Mouse (Mus musculus) megakaryocyte progenitor cell, adult 5-6 weeks (primary cell): ENCODE data around the gene Amigo1. TPM values are rescaled to one million over a fixed set of nuclear protein-coding genes. Genes with fewer than 3 reads are reported as not detected.

ENCODE experiments used
- ATAC-seq: replicated peaks from 2 replicates; pipeline ENCODE4 v1.8.0; 2016; ENCODE audit warnings: mild to moderate bottlenecking, moderate TSS enrichment, inconsistent platforms; ENCODE audit not compliant: poor library complexity
- total RNA-seq, 2 experiments: library from RNA; stranded (forward) in 1 of 2; stranded (reverse) in 1 of 2; fragments of 157-497, 149-512 nt in 1 of 2; fragments of 200-1000 nt in 1 of 2; gene quantifications; 2 replicates each; pipeline versions ENCODE4 v1.2.3 to v1.2.4; 2015 to 2017

Amigo1 gene
- total RNA-seq, 2 experiments from 2014 or later = 1.8 to 3.6 TPM

DNA sequence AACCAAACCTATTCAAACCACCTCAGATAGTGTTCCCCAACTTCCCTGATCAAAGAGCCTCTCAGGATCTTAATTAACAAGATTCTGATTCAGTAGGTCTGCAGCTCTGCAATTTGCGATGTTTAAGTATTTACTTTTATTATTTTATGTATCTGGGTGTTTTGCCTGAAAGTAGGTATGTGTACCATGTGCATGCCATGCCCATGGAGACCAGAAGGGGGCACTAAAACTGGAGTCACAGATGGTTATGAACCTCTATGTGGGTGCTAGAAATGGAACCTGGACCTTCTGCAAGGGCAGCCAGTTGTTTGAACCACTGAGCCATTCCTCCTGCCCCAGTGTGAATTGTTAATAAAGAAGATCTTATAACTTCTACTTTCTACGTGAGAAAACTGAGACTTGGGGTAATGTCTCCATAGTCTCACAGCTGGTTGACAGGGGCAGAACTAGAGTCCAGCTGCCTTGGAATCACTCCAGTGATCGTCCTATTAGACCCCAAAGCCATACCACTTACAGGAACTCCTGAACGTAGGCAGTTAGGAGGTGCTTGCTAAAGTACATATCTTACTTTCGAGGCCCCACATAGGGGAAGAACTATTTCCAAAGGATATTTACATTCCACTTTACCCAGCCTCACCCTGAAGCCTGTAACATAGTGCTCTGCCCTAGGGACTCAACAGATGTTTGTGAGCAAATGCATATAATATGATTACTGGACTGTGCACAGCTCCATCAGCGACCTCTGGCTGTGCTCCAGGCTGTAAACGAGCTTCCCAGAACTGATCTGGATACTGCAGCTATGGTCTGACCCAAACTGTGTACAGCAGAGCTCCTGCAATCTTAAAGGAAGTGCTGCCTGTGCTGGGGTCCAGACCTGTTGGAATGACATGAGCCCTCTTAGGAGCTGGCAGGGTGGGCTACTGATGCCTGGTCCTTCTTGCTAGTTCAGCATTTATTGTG is 7.1 kb upstream of the Amigo1 start:
- no peak for ATAC-seq

DNA sequence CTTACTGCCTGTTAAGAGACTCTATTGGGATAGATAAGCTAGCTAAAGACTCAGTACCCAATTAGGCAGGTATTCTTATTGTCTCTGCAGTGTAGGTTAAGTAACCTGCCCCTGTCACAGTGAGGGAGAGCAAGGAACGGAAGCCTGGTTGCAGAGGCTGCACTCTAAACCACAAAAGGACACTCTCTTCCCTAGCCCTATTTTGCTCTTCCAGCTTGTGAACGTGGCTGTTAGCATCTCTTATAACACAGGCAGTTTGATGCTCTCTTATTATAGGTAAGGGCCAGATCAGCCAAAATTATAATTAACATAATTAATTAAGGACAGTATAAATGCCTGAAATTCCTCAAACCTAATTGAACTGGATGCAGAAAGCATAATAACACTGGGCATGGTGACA is 5.6 kb upstream of the Amigo1 start:
- ATAC-seq = no peak

DNA sequence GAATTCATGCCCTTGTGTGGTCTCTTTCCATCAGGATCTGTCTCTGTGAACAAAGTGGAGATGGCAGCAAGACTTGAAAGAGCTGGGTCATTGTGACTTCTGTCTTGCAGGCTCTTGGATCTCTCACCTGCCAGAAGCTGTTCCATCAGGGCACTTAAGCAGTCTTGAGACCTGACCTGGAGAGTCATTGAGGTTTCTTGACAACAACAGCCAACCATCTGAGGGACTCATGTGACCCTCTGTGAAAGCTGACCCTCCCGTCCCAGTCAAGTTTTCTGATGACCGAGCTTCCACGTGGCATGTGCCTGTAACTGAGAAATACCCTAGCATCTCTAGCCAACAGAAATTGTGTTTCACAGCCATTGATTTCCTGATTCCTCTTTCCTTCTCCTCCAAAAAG is 1.4 kb upstream of the Amigo1 start:
- no peak for ATAC-seq

DNA sequence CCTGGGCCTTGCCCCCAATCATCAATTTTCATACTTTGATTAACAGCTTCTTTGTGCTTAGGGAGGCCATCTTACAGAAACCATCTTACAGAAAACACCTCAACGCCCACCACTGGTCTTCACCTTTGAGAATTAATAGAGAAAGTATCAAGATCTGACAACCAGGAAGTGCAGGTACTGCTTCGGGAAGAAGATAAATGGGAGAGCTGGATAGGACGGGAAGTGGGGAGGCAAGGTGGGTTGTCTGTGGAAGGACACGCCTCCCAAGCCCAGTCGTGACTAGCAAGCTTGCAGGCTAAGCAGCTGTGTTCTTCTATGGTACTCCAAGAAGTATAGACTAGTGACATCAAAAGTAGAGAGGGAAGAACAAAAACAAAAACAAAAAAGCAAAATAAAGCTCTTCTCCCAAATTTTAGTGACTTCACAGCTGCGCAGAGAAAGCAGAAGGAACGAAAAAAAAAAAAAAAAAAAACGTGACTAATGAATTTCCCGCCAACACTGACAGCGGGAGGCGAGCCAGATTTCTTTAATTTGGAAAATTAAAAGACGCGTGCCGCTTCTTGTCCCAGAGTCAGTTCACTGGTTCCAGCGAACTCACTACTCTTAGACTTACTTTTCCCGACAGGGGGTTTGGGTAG is 556 bp upstream of the Amigo1 start:
- 0 out of 2 replicates have a peak, but pooled peaks have one; percentile 15 for ATAC-seq

- ATAC-seq = peak; percentile 35
These were observed 1.1 kb downstream of the Amigo1 start for GRCm38 (mm10) chr3:108187111-108187795.

- no peak for ATAC-seq
These were observed 2.8 kb downstream of the Amigo1 start for GRCm38 (mm10) chr3:108188716-108189490.

DNA sequence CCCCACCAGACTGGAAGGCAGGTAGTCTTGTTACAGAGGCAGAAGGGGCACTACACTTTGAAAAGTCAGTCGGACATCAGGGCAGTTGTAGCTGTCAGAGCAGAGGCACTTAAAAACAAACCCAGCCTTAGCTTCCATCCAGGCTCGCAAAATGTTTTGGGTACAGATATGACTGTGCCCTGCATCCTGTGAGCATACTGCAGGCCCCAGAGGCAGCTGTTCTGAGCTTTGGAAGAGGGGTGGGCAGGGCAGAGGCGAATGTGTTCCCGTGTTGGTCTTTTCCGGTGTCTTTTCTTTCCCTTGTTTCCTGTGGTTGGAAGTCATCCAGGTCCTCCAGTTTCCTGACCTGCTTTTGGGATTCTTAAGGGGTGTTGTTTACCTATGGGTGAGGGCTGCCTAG is 3.8 kb downstream of the Amigo1 start:
- ATAC-seq = no peak

- no peak for ATAC-seq
These were observed 7.6 kb downstream of the Amigo1 start for GRCm38 (mm10) chr3:108193686-108194085.

DNA sequence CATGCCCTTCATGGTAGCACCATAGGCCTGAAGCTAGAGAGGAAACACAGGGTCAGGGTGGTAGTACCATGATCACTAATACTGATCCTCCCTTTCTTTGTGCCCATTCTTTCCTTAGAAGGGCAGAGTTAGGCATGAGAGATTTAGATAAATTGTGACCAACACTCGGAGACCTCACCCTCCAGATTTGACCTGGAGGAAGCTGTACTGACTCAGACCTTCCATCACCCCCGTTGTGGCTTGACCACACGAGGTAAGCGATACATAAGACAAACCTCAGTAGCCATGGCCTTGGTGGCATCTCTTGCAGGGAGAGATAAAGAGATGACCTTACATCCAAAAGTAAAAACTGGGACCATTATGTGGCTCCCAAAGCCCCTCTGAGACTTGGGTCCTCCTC is 9.2 kb downstream of the Amigo1 start:
- ATAC-seq = no peak

GRCm38 (mm10) chr3:108195941-108196590 is 9.9 kb downstream of the Amigo1 start:
- no peak for ATAC-seq

- no peak for ATAC-seq
These were observed 10.9 kb downstream of the Amigo1 start for GRCm38 (mm10) chr3:108197066-108197497.

- no peak for ATAC-seq
These were observed 13.1 kb downstream of the Amigo1 start for GRCm38 (mm10) chr3:108199231-108199630.

- peak; percentile 88 for ATAC-seq
These were observed 14.5 kb downstream of the Amigo1 start, which contains the start of gene Cyb561d1 for GRCm38 (mm10) chr3:108200329-108201323. TSS of gene Cyb561d1 (minus strand) at chr3:108201212.

- ATAC-seq = no peak
These were observed 16.4 kb downstream of the Amigo1 start for GRCm38 (mm10) chr3:108202506-108202905.

DNA sequence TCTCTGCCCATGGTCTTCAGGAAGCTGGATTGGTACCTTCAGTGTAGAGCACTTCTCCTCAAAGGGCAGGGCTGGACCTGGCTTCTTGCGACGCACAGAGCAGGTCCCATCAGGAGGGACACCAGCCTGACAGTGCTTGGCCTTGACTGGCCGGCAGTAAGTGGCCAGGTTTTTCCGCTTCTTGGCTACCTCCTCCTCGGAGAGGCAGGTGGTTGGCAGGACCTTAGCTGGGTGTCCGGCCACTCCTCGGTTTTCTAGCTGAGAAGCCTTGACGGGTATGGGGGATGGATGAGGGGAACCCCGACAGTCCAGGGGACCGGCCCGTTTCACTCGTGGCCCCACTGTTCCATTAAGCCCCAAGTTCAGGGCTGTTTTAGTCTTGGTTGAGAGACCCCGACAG is 17.1 kb downstream of the Amigo1 start:
- ATAC-seq = no peak

GRCm38 (mm10) chr3:108203621-108204325 is 17.6 kb downstream of the Amigo1 start:
- ATAC-seq = peak; percentile 45

DNA sequence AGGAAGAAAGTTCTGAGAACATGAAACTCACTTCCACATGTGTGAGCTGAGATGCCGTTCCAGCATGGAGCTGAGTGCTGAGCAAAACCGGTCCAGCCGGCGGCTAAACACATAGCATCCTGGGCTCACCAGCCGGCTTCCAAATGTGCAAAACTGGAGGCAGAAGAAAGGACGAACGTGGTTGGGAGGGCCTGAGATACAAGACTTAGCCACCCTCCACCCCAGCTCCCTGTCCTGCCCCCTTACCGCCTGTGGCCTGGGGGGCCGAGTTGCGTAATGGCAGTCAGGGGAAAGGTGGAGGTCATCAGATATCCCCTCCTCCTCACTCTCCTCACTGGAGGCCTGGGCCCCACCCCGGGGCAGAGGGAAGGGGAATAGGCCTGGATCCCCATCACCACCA is 18.3 kb downstream of the Amigo1 start:
- no peak for ATAC-seq

- no peak for ATAC-seq
These were observed 19.5 kb downstream of the Amigo1 start for GRCm38 (mm10) chr3:108205601-108206000.
